Mouse (Mus musculus): Measurements from ENCODE around the gene Mettl7a2. TPM values are rescaled to one million over a fixed set of nuclear protein-coding genes. Genes with fewer than 3 reads are reported as not detected.

The Mettl7a2 gene
- polyA plus RNA-seq, 1 experiment from 2014 or later, result 0.11 TPM

DNA sequence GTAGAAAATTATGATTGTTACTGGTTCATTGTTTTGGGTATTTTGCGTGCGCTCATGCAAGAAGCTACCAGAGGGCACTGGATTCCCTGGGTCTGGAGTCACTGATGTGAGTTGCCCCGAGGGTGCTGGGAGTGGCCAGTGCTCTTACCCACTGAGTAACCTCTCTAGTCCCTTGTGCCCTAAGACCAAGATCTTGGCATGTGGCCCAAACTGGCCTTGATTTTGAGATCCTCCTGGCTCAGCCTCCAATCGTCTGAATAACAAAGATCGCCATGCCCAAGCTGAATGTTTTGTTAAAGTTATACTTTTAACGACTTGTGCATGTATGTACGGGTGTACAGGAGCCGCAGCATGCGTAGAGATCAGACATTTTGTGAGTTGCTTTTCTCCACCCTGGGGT lies 32.7 kb downstream of the Mettl7a2 start:
- Histone ChIP-seq H3K36me3 (no peaks in the 10 kb centered on the region), H3K4me3 (no peak overlapping the region), H3K9ac (no peak overlapping the region), H3K27me3 (no peaks in the 10 kb centered on the region), H3K4me2 (replicated peaks) (no peak overlapping the region), H3K4me1 (0 out of 2 replicates have a peak, but pooled peaks cover 3% of the 10 kb centered on the region), H3K27ac (no peak overlapping the region), H3K9me3 (no peaks in the 10 kb centered on the region)
- 86% methylated on average over 9 of the region's 9 CpGs for WGBS
- no peak for ATAC-seq (ENCODE audit: low FRiP score, low read depth)

DNA sequence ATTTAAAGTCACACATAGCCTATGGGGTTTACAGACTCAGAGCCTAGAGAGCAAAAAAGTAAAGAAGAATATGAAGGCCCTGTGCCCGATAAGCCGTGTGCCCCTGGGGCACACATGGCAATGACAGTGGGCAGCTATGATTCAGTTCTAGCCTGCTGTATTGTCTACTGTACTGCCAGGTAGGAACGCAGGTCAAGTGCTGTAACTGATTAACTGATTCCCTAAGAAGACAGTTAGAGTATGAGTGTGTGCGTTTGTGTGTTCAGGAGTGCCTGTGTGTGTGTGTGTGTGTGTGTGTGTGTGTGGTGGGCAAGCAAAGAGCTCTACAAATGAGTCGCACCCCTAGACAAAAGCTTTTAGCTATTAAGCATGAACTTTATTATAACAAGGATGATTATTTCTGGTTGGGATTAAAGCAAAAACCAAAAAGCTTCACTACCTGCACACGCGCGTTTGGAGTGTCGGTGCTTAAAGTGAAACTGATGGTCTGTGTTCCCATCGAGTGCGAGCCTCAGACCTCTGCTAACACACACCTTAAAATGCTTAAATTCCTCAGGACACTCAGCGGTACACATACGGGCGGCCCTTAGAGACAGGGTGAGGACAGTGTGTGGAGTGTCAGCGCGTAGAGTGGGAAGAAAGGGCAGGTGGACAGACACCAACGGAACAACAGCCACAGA lies 34.7 kb downstream of the Mettl7a2 start:
- Histone ChIP-seq H3K4me2 (replicated peaks) (no peak overlapping the region), H3K27me3 (no peaks in the 10 kb centered on the region), H3K27ac (no peak overlapping the region), H3K4me1 (0 out of 2 replicates have a peak, but pooled peaks cover 3% of the 10 kb centered on the region), H3K9ac (no peak overlapping the region), H3K9me3 (no peaks in the 10 kb centered on the region), H3K36me3 (no peaks in the 10 kb centered on the region), H3K4me3 (no peak overlapping the region)
- 91% methylated on average over 17 of the region's 17 CpGs for WGBS
- ATAC-seq (ENCODE audit: low FRiP score, low read depth), result no peak

DNA sequence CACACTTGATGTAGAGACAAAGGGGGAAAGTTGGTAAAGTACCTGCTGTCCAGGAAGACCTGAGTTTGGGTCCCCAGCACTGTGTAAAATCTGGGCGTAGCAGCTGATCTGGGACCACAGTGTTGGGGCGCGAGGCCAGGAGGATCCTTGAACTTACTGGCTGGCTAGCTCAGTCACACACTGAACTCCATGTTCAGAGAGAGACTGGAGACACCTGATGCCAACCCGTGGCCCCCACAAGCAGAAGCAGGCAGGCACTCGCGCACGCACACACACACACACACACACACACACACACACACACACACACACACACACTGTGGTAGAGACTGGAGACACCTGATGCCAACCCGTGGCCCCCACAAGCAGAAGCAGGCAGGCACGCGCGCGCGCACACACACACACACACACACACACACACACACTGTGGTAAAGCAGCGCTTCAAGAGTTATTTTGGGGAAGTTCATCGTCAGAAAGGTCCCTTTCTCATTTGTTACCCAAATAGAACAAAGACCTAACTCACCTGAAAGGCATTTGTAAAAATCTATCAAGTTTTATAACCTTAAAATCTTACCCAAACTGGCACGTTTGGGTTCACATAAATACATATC lies 35.3 kb downstream of the Mettl7a2 start:
- 83% methylated on average over 13 of the region's 16 CpGs for WGBS
- no peak overlapping the region for H3K9ac ChIP-seq
- peaks cover 7% of the 10 kb centered on the region for H3K4me1 ChIP-seq
- H3K27ac ChIP-seq, result no peak overlapping the region
- H3K36me3 ChIP-seq, result peaks cover 6% of the 10 kb centered on the region
- H3K4me3 ChIP-seq, result no peak overlapping the region
- no peak for ATAC-seq (ENCODE audit: low FRiP score, low read depth)
- H3K9me3 ChIP-seq, result no peaks in the 10 kb centered on the region
- no peak overlapping the region for H3K4me2 ChIP-seq (replicated peaks)
- H3K27me3 ChIP-seq, result no peaks in the 10 kb centered on the region

DNA sequence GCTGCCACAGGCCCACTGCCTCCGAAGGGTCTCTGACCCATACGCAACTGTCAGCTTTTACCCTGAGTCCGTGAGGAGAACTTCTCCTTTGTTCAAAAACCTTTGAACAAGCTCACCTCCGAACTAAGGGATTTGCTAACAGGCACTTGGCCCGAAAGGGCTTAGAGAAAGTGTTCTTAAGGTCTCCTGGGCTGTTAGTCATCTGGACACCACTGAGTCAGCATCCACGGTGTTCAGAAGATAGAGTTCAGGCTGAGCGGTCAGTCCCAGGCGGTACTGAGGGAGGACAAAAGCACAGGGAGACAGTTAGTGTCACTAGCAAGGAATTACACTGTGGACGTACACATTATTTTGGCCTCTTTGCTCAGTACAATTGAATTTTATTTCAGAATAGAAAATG lies 35.9 kb downstream of the Mettl7a2 start:
- 63% methylated on average over 9 of the region's 9 CpGs for WGBS
- Histone ChIP-seq H3K9ac (no peak overlapping the region), H3K4me1 (peaks cover 10% of the 10 kb centered on the region), H3K27me3 (no peaks in the 10 kb centered on the region), H3K4me3 (no peak overlapping the region), H3K9me3 (no peaks in the 10 kb centered on the region), H3K36me3 (peaks cover 12% of the 10 kb centered on the region), H3K27ac (no peak overlapping the region), H3K4me2 (replicated peaks) (no peak overlapping the region)
- no peak for ATAC-seq (ENCODE audit: low FRiP score, low read depth)

DNA sequence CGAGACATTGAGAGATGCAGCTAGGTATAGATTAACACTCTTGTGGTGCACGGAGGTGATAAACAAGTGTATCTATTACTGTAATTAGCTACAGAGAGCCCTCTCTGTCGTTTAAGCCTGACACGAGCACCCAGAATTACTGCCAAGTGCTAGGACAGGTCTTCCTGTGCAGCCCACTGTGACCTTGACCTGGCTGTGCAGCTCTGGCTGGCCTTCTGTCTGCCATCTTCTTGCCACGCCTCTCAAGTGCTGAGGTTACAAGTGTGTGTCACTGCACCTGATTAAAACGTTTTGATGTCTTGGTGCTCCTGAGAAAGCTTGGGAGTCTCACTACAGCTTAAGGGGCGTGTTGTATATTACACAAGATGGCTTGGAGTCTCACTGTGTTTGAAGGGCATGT lies 38.1 kb downstream of the Mettl7a2 start:
- H3K27ac ChIP-seq, result no peak overlapping the region
- H3K36me3 ChIP-seq, result peaks cover 32% of the 10 kb centered on the region
- no peaks in the 10 kb centered on the region for H3K27me3 ChIP-seq
- H3K9me3 ChIP-seq, result no peaks in the 10 kb centered on the region
- no peak overlapping the region for H3K4me2 ChIP-seq (replicated peaks)
- ATAC-seq (ENCODE audit: low FRiP score, low read depth), result no peak
- peaks cover 10% of the 10 kb centered on the region for H3K4me1 ChIP-seq
- 78% methylated on average over 7 of the region's 7 CpGs for WGBS
- no peak overlapping the region for H3K4me3 ChIP-seq
- no peak overlapping the region for H3K9ac ChIP-seq

DNA sequence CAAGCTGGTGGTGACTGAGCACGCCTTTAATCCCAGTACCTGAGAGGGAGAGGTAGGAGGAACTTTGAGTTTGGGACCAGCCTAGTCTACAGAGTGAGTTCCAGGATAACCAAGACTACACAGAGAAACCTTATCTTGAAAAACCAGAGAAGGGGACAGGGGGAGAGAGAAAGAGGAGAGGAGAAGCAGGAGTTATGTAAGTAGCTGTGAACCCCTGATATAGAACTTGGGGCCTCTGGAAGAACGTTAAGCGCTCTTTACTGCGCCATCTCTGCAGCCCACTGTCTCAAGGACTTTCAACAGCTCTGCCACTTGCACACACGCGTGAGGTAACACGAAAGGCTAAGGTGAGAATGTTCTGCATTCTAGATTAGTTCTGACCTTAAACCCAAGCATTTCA lies 38.6 kb downstream of the Mettl7a2 start:
- peaks cover 10% of the 10 kb centered on the region for H3K4me1 ChIP-seq
- H3K27me3 ChIP-seq, result no peaks in the 10 kb centered on the region
- H3K4me3 ChIP-seq, result no peak overlapping the region
- H3K36me3 ChIP-seq, result peaks cover 37% of the 10 kb centered on the region
- ATAC-seq (ENCODE audit: low FRiP score, low read depth), result no peak
- 85% methylated on average over 7 of the region's 7 CpGs for WGBS
- no peak overlapping the region for H3K4me2 ChIP-seq (replicated peaks)
- no peak overlapping the region for H3K27ac ChIP-seq
- no peaks in the 10 kb centered on the region for H3K9me3 ChIP-seq
- no peak overlapping the region for H3K9ac ChIP-seq

DNA sequence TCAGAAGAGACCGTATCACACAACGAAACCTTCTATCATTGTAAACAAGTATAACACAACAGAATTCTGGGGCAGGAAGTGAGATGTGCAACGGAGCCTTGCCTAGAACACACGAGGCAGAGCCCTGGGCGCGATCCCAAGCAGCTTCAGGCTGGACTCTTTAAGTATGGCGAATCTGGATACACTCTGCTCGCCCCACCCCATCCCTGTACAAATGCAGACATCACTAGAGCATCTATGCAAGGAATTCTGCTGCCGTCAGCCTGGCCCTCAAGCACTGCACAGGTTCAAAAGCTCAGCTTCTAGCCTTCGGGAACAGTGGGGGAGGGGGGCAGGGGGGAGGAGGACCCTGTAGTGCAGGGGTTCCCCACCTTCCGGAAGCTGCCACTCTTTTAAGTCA lies 40.0 kb downstream of the Mettl7a2 start:
- Histone ChIP-seq H3K4me3 (no peak overlapping the region), H3K27me3 (no peaks in the 10 kb centered on the region), H3K36me3 (peaks cover 52% of the 10 kb centered on the region), H3K4me1 (peaks cover 10% of the 10 kb centered on the region), H3K9ac (no peak overlapping the region), H3K4me2 (replicated peaks) (no peak overlapping the region), H3K27ac (no peak overlapping the region), H3K9me3 (no peaks in the 10 kb centered on the region)
- WGBS, result 71% methylated on average over 11 of the region's 11 CpGs
- no peak for ATAC-seq (ENCODE audit: low FRiP score, low read depth)

DNA sequence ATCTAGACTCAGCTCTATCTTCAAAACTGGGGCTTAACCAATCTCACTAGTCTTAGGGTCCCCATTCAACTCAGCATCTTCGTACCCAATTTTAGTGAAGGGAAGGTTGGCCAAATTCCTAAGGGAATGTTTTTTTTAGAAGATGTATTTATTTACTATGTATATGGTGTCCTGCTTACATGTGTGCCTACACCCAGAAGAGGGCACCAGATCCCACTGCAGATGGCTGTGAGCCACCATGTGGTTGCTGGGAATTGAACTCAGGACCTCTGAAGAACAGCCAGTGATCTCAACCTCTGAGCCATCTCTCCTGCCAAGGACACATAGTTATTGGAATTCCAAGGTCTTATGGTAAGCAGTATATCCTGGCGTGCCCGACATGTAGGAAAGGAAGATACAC lies 42.6 kb downstream of the Mettl7a2 start:
- no peaks in the 10 kb centered on the region for H3K9me3 ChIP-seq
- H3K4me1 ChIP-seq, result peaks cover 7% of the 10 kb centered on the region
- H3K9ac ChIP-seq, result no peak overlapping the region
- no peak overlapping the region for H3K27ac ChIP-seq
- ATAC-seq (ENCODE audit: low FRiP score, low read depth), result no peak
- no peak overlapping the region for H3K4me2 ChIP-seq (replicated peaks)
- WGBS, result 97% methylated on average over 3 of the region's 3 CpGs
- H3K36me3 ChIP-seq, result peaks cover 77% of the 10 kb centered on the region
- no peaks in the 10 kb centered on the region for H3K27me3 ChIP-seq
- H3K4me3 ChIP-seq, result no peak overlapping the region

DNA sequence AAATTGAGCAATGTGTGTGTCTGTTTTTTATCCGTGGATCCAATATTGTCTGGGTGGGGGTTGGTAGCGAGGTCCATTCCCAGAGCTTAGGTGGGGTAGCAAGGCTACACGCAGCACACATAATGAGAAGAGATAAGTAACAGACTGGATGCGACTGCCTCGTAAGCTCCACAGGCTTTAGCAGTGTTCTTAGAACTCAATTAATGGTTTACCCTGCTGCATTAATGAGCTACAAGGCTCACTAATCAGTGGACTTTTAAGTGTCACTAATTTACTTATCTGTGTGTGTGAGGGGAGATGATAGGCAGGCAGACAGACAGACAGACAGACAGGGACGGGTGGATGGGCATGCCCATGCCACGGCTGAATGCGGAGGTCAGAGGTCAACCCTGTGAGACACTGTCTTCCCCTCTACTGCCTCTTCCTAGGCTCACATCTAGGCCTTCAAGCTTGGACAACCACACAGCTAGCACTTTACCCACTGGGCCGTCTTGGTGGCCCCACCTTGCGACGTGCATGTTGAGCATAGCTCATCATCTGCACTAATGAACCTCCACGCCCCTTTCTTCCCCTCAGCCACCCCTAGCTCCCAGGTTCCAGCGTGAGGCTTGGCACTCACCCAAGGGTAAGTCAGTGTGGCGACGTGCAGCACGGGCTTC lies 47.7 kb downstream of the Mettl7a2 start:
- Histone ChIP-seq H3K27ac (no peak overlapping the region), H3K36me3 (peaks cover 99% of the 10 kb centered on the region), H3K4me2 (replicated peaks) (no peak overlapping the region), H3K4me3 (no peak overlapping the region), H3K9me3 (no peaks in the 10 kb centered on the region), H3K4me1 (no peaks in the 10 kb centered on the region), H3K27me3 (no peaks in the 10 kb centered on the region), H3K9ac (no peak overlapping the region)
- WGBS, result 92% methylated on average over 16 of the region's 16 CpGs
- ATAC-seq (ENCODE audit: low FRiP score, low read depth), result no peak

DNA sequence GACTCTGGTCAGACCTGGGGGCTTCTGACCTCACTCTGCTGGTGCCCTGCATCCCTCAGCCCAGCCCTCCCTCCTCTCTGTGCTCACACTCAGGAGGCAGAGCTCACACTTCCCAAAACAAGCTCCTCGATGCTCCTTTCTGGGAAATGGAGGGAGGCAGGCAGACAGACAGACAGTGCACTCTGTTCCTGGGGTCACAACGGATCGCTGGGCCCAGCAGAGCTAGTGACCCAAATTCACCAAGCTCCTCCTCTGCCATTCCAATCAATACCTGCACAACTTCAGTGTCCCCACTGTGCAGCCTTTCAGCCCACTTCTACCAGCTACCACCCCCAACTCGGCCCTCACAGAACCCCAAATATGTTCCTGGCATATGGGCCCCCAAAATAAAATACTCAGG lies 48.8 kb downstream of the Mettl7a2 start:
- H3K9me3 ChIP-seq, result no peaks in the 10 kb centered on the region
- no peak for ATAC-seq (ENCODE audit: low FRiP score, low read depth)
- 95% methylated on average over 4 of the region's 4 CpGs for WGBS
- peaks cover 98% of the 10 kb centered on the region for H3K36me3 ChIP-seq
- H3K4me1 ChIP-seq, result no peaks in the 10 kb centered on the region
- no peak overlapping the region for H3K4me2 ChIP-seq (replicated peaks)
- H3K27me3 ChIP-seq, result no peaks in the 10 kb centered on the region
- no peak overlapping the region for H3K27ac ChIP-seq
- no peak overlapping the region for H3K9ac ChIP-seq
- H3K4me3 ChIP-seq, result no peak overlapping the region

DNA sequence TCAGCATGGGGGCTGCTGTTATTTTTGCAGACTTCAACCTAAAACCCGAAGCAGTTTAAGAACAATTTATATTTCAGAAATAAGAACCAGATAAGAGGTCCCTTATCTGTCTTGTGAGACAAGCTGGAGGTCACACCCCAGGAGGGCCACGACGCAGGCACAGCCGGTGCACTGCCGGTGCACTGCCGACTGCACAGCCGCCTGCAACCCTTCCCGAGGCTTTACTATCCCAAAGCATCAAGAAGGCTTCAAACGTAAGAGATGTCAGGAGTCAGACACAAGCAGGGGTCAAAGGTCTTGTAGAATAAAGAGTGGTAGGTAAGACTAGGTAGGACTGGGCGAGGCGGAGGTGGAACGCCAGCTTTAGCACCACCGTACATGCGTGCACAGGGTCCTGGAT lies 49.3 kb downstream of the Mettl7a2 start:
- H3K27ac ChIP-seq, result no peak overlapping the region
- no peak overlapping the region for H3K4me3 ChIP-seq
- ATAC-seq (ENCODE audit: low FRiP score, low read depth), result no peak
- H3K4me1 ChIP-seq, result no peaks in the 10 kb centered on the region
- H3K9me3 ChIP-seq, result no peaks in the 10 kb centered on the region
- H3K9ac ChIP-seq, result no peak overlapping the region
- 90% methylated on average over 14 of the region's 14 CpGs for WGBS
- no peaks in the 10 kb centered on the region for H3K27me3 ChIP-seq
- H3K4me2 ChIP-seq (replicated peaks), result no peak overlapping the region
- peaks cover 96% of the 10 kb centered on the region for H3K36me3 ChIP-seq

DNA sequence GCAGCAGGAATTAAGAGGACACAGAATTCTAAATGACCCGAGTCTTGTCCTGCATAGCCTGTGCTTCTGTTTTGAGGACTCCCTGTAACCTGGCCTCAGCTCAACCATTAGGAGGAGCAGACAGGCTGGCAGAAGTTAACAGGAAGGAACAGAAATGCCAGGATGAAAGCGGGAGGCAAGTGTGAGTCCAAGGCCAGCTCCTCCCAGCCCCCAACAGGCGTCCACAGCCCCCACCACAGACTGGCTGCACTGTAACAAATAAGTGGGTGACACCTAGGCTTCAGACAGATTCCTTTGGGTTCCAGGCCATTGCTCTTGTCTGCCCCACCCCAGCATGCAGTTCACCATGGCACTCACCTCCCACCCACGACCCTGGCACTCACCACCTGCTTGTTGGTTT lies 49.8 kb downstream of the Mettl7a2 start:
- no peak overlapping the region for H3K27ac ChIP-seq
- H3K4me1 ChIP-seq, result no peaks in the 10 kb centered on the region
- no peaks in the 10 kb centered on the region for H3K27me3 ChIP-seq
- no peak overlapping the region for H3K9ac ChIP-seq
- 90% methylated on average over 4 of the region's 4 CpGs for WGBS
- H3K4me3 ChIP-seq, result no peak overlapping the region
- no peaks in the 10 kb centered on the region for H3K9me3 ChIP-seq
- peaks cover 94% of the 10 kb centered on the region for H3K36me3 ChIP-seq
- ATAC-seq (ENCODE audit: low FRiP score, low read depth), result no peak
- no peak overlapping the region for H3K4me2 ChIP-seq (replicated peaks)
